Mouse (Mus musculus): Measurements from ENCODE around the gene Gm12248.

Gene Gm12248

GRCm38 (mm10) chr11:58033635-58034034, 59.3 kb downstream of the Gm12248 start:
- DNase-seq (ENCODE audit: low spot score in 2 of 2), result no peak

GRCm38 (mm10) chr11:58031176-58031575, 61.8 kb downstream of the Gm12248 start:
- DNase-seq (ENCODE audit: low spot score in 2 of 2), result peak in 1 of 2 experiments; percentile 23

GRCm38 (mm10) chr11:58029869-58030268, 63.1 kb downstream of the Gm12248 start:
- no peak for DNase-seq (ENCODE audit: low spot score in 2 of 2)

DNA sequence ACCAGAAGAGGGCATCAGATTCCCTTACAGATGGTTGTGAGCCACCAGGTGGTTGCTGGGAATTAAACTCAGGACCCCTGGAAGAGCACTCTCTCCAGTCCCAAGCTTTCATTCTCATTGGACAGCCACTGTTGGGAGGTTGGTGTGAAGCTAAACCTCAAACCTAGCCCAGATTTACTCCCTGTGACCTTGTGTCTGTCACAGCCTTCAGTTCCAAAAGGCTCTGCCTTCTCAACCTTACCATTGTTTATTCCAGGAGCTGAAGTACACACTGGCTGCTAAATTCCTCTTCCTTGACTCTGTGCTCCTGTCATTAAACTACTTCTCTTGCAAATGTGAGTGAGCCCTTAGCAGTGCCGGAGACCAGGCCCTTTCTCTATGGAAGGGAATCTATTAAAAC, 64.0 kb downstream of the Gm12248 start:
- DNase-seq (ENCODE audit: low spot score in 2 of 2), result no peak

- DNase-seq (ENCODE audit: low spot score in 2 of 2), result no peak
Observed at GRCm38 (mm10) chr11:58026860-58027259, 66.1 kb downstream of the Gm12248 start.

- DNase-seq (ENCODE audit: low spot score in 2 of 2), result no peak
Observed at GRCm38 (mm10) chr11:58026337-58026736, 66.6 kb downstream of the Gm12248 start.

DNA sequence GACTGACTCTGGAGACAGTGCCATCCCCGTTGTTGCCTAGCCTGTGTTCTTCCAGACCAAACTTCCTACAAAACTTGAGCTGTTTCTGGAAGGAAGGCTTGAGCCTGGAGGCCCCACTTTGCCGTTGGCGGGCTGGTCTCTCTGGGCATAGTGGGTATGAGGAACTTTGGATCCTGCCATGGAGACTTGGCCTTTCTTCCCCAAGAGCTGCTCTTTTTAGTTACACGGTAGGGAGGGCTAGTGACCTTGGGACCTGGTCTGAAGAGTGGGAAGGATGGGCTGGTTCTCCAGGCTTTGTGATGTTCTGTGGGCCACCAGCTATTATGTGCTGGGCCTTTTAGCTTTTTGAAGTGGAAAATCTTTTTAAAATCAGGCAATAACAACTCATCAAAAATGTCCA, 67.1 kb downstream of the Gm12248 start:
- no peak for DNase-seq (ENCODE audit: low spot score in 2 of 2)

DNA sequence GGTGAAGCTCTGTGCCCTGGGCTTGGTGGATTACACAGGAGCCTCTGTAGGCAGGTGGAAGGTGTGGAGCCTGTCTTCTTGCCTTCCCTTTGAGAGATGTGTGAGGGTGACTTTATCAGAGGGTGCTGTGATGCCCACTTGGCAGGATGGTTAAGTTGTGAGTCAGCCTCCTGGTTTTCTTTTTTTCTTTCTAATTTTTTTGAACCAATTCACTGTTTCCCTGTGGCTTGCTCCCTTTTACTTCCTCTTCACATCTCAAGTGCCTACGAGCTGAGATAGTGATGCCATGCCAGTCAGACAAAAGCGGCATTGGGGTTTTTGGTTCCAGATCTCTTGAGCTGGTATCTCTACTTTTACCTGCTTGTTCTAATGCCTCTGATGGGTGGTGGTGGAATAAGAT, 68.3 kb downstream of the Gm12248 start:
- DNase-seq (ENCODE audit: low spot score in 2 of 2), result no peak

DNA sequence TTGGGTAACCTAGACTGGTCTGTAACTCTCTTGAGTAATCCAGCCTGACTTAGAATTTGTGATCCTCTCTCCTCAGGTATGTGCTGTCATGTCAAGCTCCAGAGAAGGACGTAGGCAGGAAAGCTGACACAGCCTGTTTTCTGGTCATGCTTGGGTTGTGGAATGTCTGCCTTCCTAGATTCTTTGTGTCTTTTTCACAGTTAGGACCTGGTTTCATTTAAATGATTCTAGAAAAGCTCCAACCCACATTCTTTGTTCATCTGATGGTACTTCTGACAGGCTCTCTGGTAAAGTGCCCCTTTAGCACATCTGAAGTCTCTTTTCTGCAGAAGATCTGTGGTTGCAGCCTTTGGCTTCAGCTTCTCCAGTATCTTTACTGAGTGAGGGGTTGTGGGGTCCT, 68.7 kb downstream of the Gm12248 start:
- no peak for DNase-seq (ENCODE audit: low spot score in 2 of 2)

- no peak for DNase-seq (ENCODE audit: low spot score in 2 of 2)
Observed at GRCm38 (mm10) chr11:58021618-58022017, 71.3 kb downstream of the Gm12248 start.

GRCm38 (mm10) chr11:58021095-58021494, 71.8 kb downstream of the Gm12248 start:
- DNase-seq (ENCODE audit: low spot score in 2 of 2), result no peak

- DNase-seq (ENCODE audit: low spot score in 2 of 2), result peak in 1 of 2 experiments; percentile 26
Observed at GRCm38 (mm10) chr11:58018701-58019100, 74.2 kb downstream of the Gm12248 start.

DNA sequence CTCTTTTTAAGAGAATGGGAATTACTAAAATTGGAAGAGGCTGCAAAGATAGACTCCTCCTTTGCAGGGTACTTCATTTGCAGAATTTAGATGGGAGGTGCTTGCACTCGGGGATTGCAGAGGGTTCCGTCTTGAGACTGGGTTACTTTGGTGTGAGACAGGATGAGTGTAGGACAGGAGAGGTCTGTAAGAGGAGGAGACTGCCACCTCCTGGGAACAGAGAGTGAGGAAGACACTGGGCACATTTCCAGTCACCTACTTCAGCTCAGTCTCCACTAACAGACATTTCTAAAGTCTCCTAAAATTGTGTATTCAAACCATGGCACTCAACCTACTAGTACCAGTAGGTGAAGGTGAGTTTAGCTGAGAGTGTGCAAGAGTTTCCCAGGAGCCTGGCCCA, 74.6 kb downstream of the Gm12248 start:
- no peak for DNase-seq (ENCODE audit: low spot score in 2 of 2)

- no peak for DNase-seq (ENCODE audit: low spot score in 2 of 2)
Observed at GRCm38 (mm10) chr11:58017422-58017821, 75.5 kb downstream of the Gm12248 start.

DNA sequence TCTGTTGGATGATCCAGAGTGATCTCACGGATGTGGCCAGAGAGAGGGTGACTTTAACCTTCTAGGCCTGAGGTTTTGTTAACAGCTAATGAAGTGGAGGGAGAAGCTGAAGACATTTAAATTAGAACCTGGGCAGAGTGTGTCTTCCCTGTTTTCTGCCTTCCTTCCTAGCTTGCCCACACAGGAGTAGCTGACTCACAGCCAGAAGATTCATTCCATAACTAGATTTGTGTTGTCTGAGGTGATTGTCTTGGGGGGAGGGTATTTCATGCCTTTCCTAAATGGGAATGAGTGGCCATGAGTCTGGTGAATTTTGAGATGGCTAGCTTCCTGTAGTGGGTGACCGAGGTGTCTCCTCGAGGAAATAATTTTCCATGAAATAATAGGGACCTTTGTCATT, 76.6 kb downstream of the Gm12248 start:
- no peak for DNase-seq (ENCODE audit: low spot score in 2 of 2)

GRCm38 (mm10) chr11:58015339-58015738, 77.6 kb downstream of the Gm12248 start:
- DNase-seq (ENCODE audit: low spot score in 2 of 2), result no peak

- no peak for DNase-seq (ENCODE audit: low spot score in 2 of 2)
Observed at GRCm38 (mm10) chr11:58014604-58015003, 78.3 kb downstream of the Gm12248 start.

All from thymus, postnatal 10 days (tissue).